ENCODE assay signal across 16 mouse cellular contexts in genomic region chr4:141052442-141052841, GRCm38 (mm10). TPM values are rescaled to one million over a fixed set of nuclear protein-coding genes. Genes with fewer than 3 reads are reported as not detected.
DNase-seq lines count a peak whose midpoint lies in the region; ATAC-seq and TF ChIP-seq lines count a peak whose summit lies in the region.
"Had no signal": no experiment of that assay in that cellular context is flagged by ENCODE, and none has a peak within 500 bp of the region (broad histone marks: within the 10 kb centered on the region; RNA-seq: fewer than 3 reads in every experiment).

No protein-coding gene starts in this region.

- H3K9ac ChIP-seq in hindbrain, embryonic 15.5 days: no peak overlapping the region
- no peak overlapping the region for H3K9ac ChIP-seq in hindbrain, embryonic 11.5 days (ENCODE audit: low read depth, low read length)
- H3K9ac ChIP-seq in kidney, embryonic 16.5 days (replicated peaks; ENCODE audit: low read length): peak overlapping the region; percentile 68
- no peak overlapping the region for H3K9ac ChIP-seq in midbrain, postnatal 0 days (replicated peaks; ENCODE audit: low read length, poor library complexity, severe bottlenecking)
- H3K9ac ChIP-seq: liver, embryonic 12.5 days; neural tube, embryonic 12.5 days; stomach, embryonic 15.5 days had no signal

- H3K4me1 ChIP-seq in hindbrain, embryonic 15.5 days (replicated peaks): peaks cover 49% of the 10 kb centered on the region
- H3K4me1 ChIP-seq in hindbrain, embryonic 11.5 days (replicated peaks; ENCODE audit: control insufficient read depth, insufficient read depth, low read length): peaks cover 34% of the 10 kb centered on the region
- H3K4me1 ChIP-seq in kidney, embryonic 16.5 days (ENCODE audit: insufficient read depth, low read length): peaks cover 52% of the 10 kb centered on the region
- H3K4me1 ChIP-seq in midbrain, postnatal 0 days (ENCODE audit: insufficient read depth, low read length): peaks cover 31% of the 10 kb centered on the region

- no peaks in the 10 kb centered on the region for H3K9me3 ChIP-seq in hindbrain, embryonic 15.5 days
- no peaks in the 10 kb centered on the region for H3K9me3 ChIP-seq in hindbrain, embryonic 11.5 days (ENCODE audit: control insufficient read depth, low read length)
- H3K9me3 ChIP-seq in kidney, embryonic 16.5 days (ENCODE audit: low read length): no peaks in the 10 kb centered on the region
- H3K9me3 ChIP-seq in midbrain, postnatal 0 days (ENCODE audit: low read length): no peaks in the 10 kb centered on the region
- H3K9me3 ChIP-seq: intestine, embryonic 15.5 days; liver, embryonic 12.5 days; neural tube, embryonic 12.5 days; stomach, embryonic 15.5 days had no signal

- no peak for TF ChIP-seq CTCF in midbrain, postnatal 0 days (IDR thresholded peaks at IDR 0.05)

- 0 out of 2 replicates have a peak overlapping the region, but pooled peaks have one; percentile 0 for H3K27ac ChIP-seq in hindbrain, embryonic 15.5 days (replicated peaks)
- H3K27ac ChIP-seq in hindbrain, embryonic 11.5 days (ENCODE audit: low read depth, low read length): no peak overlapping the region
- peak overlapping the region; percentile 97 for H3K27ac ChIP-seq in kidney, embryonic 16.5 days (ENCODE audit: low read length)
- peak overlapping the region; percentile 80; the same call in 1 of the 2 replicates for H3K27ac ChIP-seq in midbrain, postnatal 0 days (ENCODE audit: low read depth, low read length)
- H3K27ac ChIP-seq: intestine, embryonic 15.5 days; liver, embryonic 12.5 days; macrophage; neural tube, embryonic 12.5 days; stomach, embryonic 15.5 days had no signal

- no peak overlapping the region for H3K4me2 ChIP-seq in hindbrain, embryonic 15.5 days
- H3K4me2 ChIP-seq in hindbrain, embryonic 11.5 days (replicated peaks; ENCODE audit: low read depth, low read length): no peak overlapping the region
- peak overlapping the region; percentile 48 for H3K4me2 ChIP-seq in kidney, embryonic 16.5 days (replicated peaks; ENCODE audit: low read depth, low read length)
- H3K4me2 ChIP-seq in midbrain, postnatal 0 days (ENCODE audit: low read depth, low read length, poor library complexity, severe bottlenecking): peak overlapping the region; percentile 48
- H3K4me2 ChIP-seq: intestine, embryonic 15.5 days; liver, embryonic 12.5 days; stomach, embryonic 15.5 days had no signal

- WGBS in hindbrain, embryonic 15.5 days: 82% methylated on average over 12 of the region's 12 CpGs
- WGBS in hindbrain, embryonic 11.5 days: 91% methylated on average over 12 of the region's 12 CpGs
- WGBS in kidney, embryonic 16.5 days: 83% methylated on average over 12 of the region's 12 CpGs
- 65% methylated on average over 12 of the region's 12 CpGs for WGBS in midbrain, postnatal 0 days

- no peak for ATAC-seq in cerebellum, adult (ENCODE audit: insufficient number of reproducible peaks, low FRiP score, low TSS enrichment)
- no peak for ATAC-seq in hindbrain, embryonic 15.5 days (ENCODE audit: low FRiP score, low read depth)
- ATAC-seq in hindbrain, embryonic 11.5 days (ENCODE audit: low FRiP score): no peak
- no peak for ATAC-seq in kidney, embryonic 16.5 days (ENCODE audit: low FRiP score, low TSS enrichment)
- no peak for ATAC-seq in midbrain, postnatal 0 days (ENCODE audit: low FRiP score)

- no peaks in the 10 kb centered on the region for H3K27me3 ChIP-seq in hindbrain, embryonic 15.5 days
- 0 out of 2 replicates have a peak, but pooled peaks cover 2% of the 10 kb centered on the region for H3K27me3 ChIP-seq in hindbrain, embryonic 11.5 days (ENCODE audit: control insufficient read depth, insufficient read depth, low read length)
- H3K27me3 ChIP-seq in kidney, embryonic 16.5 days (ENCODE audit: insufficient read depth, low read length): no peaks in the 10 kb centered on the region
- no peaks in the 10 kb centered on the region for H3K27me3 ChIP-seq in midbrain, postnatal 0 days (ENCODE audit: insufficient read depth, low read length)
- H3K27me3 ChIP-seq: intestine, embryonic 15.5 days; liver, embryonic 12.5 days; neural tube, embryonic 12.5 days; stomach, embryonic 15.5 days had no signal

- H3K36me3 ChIP-seq in hindbrain, embryonic 15.5 days: no peaks in the 10 kb centered on the region
- H3K36me3 ChIP-seq in hindbrain, embryonic 11.5 days (ENCODE audit: control insufficient read depth, insufficient read depth, low read length): no peaks in the 10 kb centered on the region
- no peaks in the 10 kb centered on the region for H3K36me3 ChIP-seq in kidney, embryonic 16.5 days (ENCODE audit: insufficient read depth, low read length)
- no peaks in the 10 kb centered on the region for H3K36me3 ChIP-seq in midbrain, postnatal 0 days (ENCODE audit: insufficient read depth, low read length)
- H3K36me3 ChIP-seq: stomach, embryonic 15.5 days had no signal

- peak; percentile 53 for DNase-seq in cerebellum, adult 9-10 months
- no peak for DNase-seq in hindbrain, embryonic 11.5 days (ENCODE audit: low spot score)
- DNase-seq in midbrain, postnatal 0 days (ENCODE audit: low spot score): no peak
- DNase-seq in left cerebral cortex, adult 18-20 months (ENCODE audit: low spot score in 2 of 2): no peak
- DNase-seq in adrenal gland, adult 18-20 months (ENCODE audit: low spot score in 2 of 2): no peak
- DNase-seq: heart, adult 18-20 months; right cerebral cortex, postnatal 14 days had no signal

- H3K4me3 ChIP-seq in hindbrain, embryonic 15.5 days: no peak overlapping the region
- no peak overlapping the region for H3K4me3 ChIP-seq in hindbrain, embryonic 11.5 days (ENCODE audit: low read depth, low read length)
- H3K4me3 ChIP-seq in kidney, embryonic 16.5 days (ENCODE audit: low read length): peak overlapping the region; percentile 31
- no peak overlapping the region for H3K4me3 ChIP-seq in midbrain, postnatal 0 days (ENCODE audit: low read depth, low read length)
- H3K4me3 ChIP-seq: intestine, embryonic 15.5 days; liver, embryonic 12.5 days; neural tube, embryonic 12.5 days; stomach, embryonic 15.5 days had no signal

RNA-seq across cellular contexts. Expression of gene Crocc, which starts 7.9 kb away (rescaled TPM):
- polyA plus RNA-seq in hindbrain, embryonic 15.5 days (2015; fragmentation: Nextera tagmentation; extraction: Ambion mirVana): 6.2 and 7.7 TPM in 2 replicates
- 6.3 and 7.6 TPM in 2 replicates for polyA plus RNA-seq in hindbrain, embryonic 11.5 days (2014; fragmentation: Nextera tagmentation; extraction: Ambion mirVana)
- polyA plus RNA-seq in kidney, embryonic 16.5 days (2015; fragmentation: Nextera tagmentation; extraction: Ambion mirVana): 10.1 and 11.3 TPM in 2 replicates
- 22.0 and 33.2 TPM in 2 replicates for total RNA-seq in midbrain, postnatal 0 days (2014; rRNA removed)
- 3.2 and 4.2 TPM in 2 replicates for polyA plus RNA-seq in midbrain, postnatal 0 days (2015; fragmentation: Nextera tagmentation; extraction: Ambion mirVana)
- 10 to 100 TPM; 44.6 to 55.4 TPM for total RNA-seq in left cerebral cortex, adult 18-20 months (2021)
- 1 to 10 TPM; 6.4 to 6.9 TPM for total RNA-seq in adrenal gland, adult 18-20 months (2021)

RNA-seq across cellular contexts. Expression of gene Necap2, which starts 25.7 kb away (rescaled TPM):
- polyA plus RNA-seq in hindbrain, embryonic 15.5 days (2015; fragmentation: Nextera tagmentation; extraction: Ambion mirVana): 50.6 and 56.2 TPM in 2 replicates
- polyA plus RNA-seq in hindbrain, embryonic 11.5 days (2014; fragmentation: Nextera tagmentation; extraction: Ambion mirVana): 50.8 and 51.7 TPM in 2 replicates
- polyA plus RNA-seq in kidney, embryonic 16.5 days (2015; fragmentation: Nextera tagmentation; extraction: Ambion mirVana): 94.5 and 99.0 TPM in 2 replicates
- total RNA-seq in midbrain, postnatal 0 days (2014; rRNA removed): 51.4 and 54.5 TPM in 2 replicates
- 42.2 and 51.1 TPM in 2 replicates for polyA plus RNA-seq in midbrain, postnatal 0 days (2015; fragmentation: Nextera tagmentation; extraction: Ambion mirVana)
- total RNA-seq in left cerebral cortex, adult 18-20 months (2021): 10 to 100 TPM; 43.2 to 44.3 TPM
- 10 to 100 TPM; 59.3 to 61.1 TPM for total RNA-seq in adrenal gland, adult 18-20 months (2021)

RNA-seq across cellular contexts. Expression of gene Spata21, which starts 35.7 kb away (rescaled TPM):
- 0.43 and 0.71 TPM in 2 replicates for polyA plus RNA-seq in hindbrain, embryonic 15.5 days (2015; fragmentation: Nextera tagmentation; extraction: Ambion mirVana)
- polyA plus RNA-seq in hindbrain, embryonic 11.5 days (2014; fragmentation: Nextera tagmentation; extraction: Ambion mirVana): 0.17 and 0.19 TPM in 2 replicates
- polyA plus RNA-seq in kidney, embryonic 16.5 days (2015; fragmentation: Nextera tagmentation; extraction: Ambion mirVana): 0.51 and 0.59 TPM in 2 replicates
- 0.27 and 4.4 TPM in 2 replicates for total RNA-seq in midbrain, postnatal 0 days (2014; rRNA removed)
- polyA plus RNA-seq in midbrain, postnatal 0 days (2015; fragmentation: Nextera tagmentation; extraction: Ambion mirVana): 0.25 and 1.4 TPM in 2 replicates
- total RNA-seq in left cerebral cortex, adult 18-20 months (2021): under 1 TPM; 0.21 to 0.23 TPM
- not detected for total RNA-seq in adrenal gland, adult 18-20 months (2021)
- total RNA-seq: heart, adult 18-20 months had no signal
- polyA plus RNA-seq: intestine, embryonic 15.5 days; liver, embryonic 12.5 days; macrophage; urinary bladder, adult 2 months had no signal

RNA-seq across cellular contexts. Expression of gene Mfap2, which starts 42.2 kb away (rescaled TPM):
- 161 and 173 TPM in 2 replicates for polyA plus RNA-seq in hindbrain, embryonic 15.5 days (2015; fragmentation: Nextera tagmentation; extraction: Ambion mirVana)
- 266 and 286 TPM in 2 replicates for polyA plus RNA-seq in hindbrain, embryonic 11.5 days (2014; fragmentation: Nextera tagmentation; extraction: Ambion mirVana)
- 442 and 470 TPM in 2 replicates for polyA plus RNA-seq in kidney, embryonic 16.5 days (2015; fragmentation: Nextera tagmentation; extraction: Ambion mirVana)
- 19.5 and 32.4 TPM in 2 replicates for total RNA-seq in midbrain, postnatal 0 days (2014; rRNA removed)
- polyA plus RNA-seq in midbrain, postnatal 0 days (2015; fragmentation: Nextera tagmentation; extraction: Ambion mirVana): 103 and 104 TPM in 2 replicates
- total RNA-seq in left cerebral cortex, adult 18-20 months (2021): 1 to 10 TPM; 3.8 to 4.4 TPM
- total RNA-seq in adrenal gland, adult 18-20 months (2021): 1 to 10 TPM; 6.4 to 6.6 TPM
- polyA plus RNA-seq: macrophage had no signal

Comparison
In these comparisons a context has a peak if more than half of its experiments do, and no peak if none do; other contexts are left out.
1. H3K4me2 ChIP-seq: peak in kidney, embryonic 16.5 days (single experiment) and midbrain, postnatal 0 days (single experiment); none in hindbrain, embryonic 15.5 days (single experiment) and hindbrain, embryonic 11.5 days (single experiment).